Mouse (Mus musculus): ENCODE measurements around the gene Meiob. TPM values are rescaled to one million over a fixed set of nuclear protein-coding genes. Genes with fewer than 3 reads are reported as not detected.

Gene Meiob
- polyA plus RNA-seq, 1 experiment from 2014 or later, result not detected

GRCm38 (mm10) chr17:24840341-24840740, 36.3 kb downstream of the Meiob start:
- H3K9ac ChIP-seq, result no peak overlapping the region
- peaks cover 19% of the 10 kb centered on the region for H3K27me3 ChIP-seq
- H3K27ac ChIP-seq, result no peak overlapping the region
- WGBS, result 65% methylated on average over 5 of the region's 5 CpGs
- H3K36me3 ChIP-seq (ENCODE audit: poor library complexity, severe bottlenecking), result no peaks in the 10 kb centered on the region
- no peak for ATAC-seq
- no peaks in the 10 kb centered on the region for H3K4me1 ChIP-seq
- no peak overlapping the region for H3K4me3 ChIP-seq
- no peaks in the 10 kb centered on the region for H3K9me3 ChIP-seq (replicated peaks)
- H3K4me2 ChIP-seq, result no peak overlapping the region

- no peak overlapping the region for H3K9ac ChIP-seq
- no peaks in the 10 kb centered on the region for H3K4me1 ChIP-seq
- 47% methylated on average over 4 of the region's 4 CpGs for WGBS
- no peak overlapping the region for H3K4me2 ChIP-seq
- H3K36me3 ChIP-seq (ENCODE audit: poor library complexity, severe bottlenecking), result no peaks in the 10 kb centered on the region
- H3K27me3 ChIP-seq, result peaks cover 16% of the 10 kb centered on the region
- no peak overlapping the region for H3K4me3 ChIP-seq
- ATAC-seq, result no peak
- no peaks in the 10 kb centered on the region for H3K9me3 ChIP-seq (replicated peaks)
- no peak overlapping the region for H3K27ac ChIP-seq
Observed at GRCm38 (mm10) chr17:24841133-24841532, 37.0 kb downstream of the Meiob start.

GRCm38 (mm10) chr17:24842631-24843030, 38.5 kb downstream of the Meiob start:
- H3K9ac ChIP-seq, result no peak overlapping the region
- H3K4me2 ChIP-seq, result no peak overlapping the region
- no peaks in the 10 kb centered on the region for H3K4me1 ChIP-seq
- H3K36me3 ChIP-seq (ENCODE audit: poor library complexity, severe bottlenecking), result no peaks in the 10 kb centered on the region
- H3K27ac ChIP-seq, result no peak overlapping the region
- no peak for ATAC-seq
- no peaks in the 10 kb centered on the region for H3K9me3 ChIP-seq (replicated peaks)
- H3K27me3 ChIP-seq, result peaks cover 12% of the 10 kb centered on the region
- no peak overlapping the region for H3K4me3 ChIP-seq
- 51% methylated on average over 2 of the region's 2 CpGs for WGBS

- Histone ChIP-seq H3K4me2 (no peak overlapping the region), H3K9me3 (replicated peaks) (no peaks in the 10 kb centered on the region), H3K4me3 (no peak overlapping the region), H3K27me3 (peaks cover 12% of the 10 kb centered on the region), H3K36me3 (ENCODE audit: poor library complexity, severe bottlenecking) (no peaks in the 10 kb centered on the region), H3K4me1 (peaks cover 14% of the 10 kb centered on the region), H3K9ac (no peak overlapping the region), H3K27ac (no peak overlapping the region)
- 58% methylated on average over 9 of the region's 9 CpGs for WGBS
- ATAC-seq, result no peak
Observed at GRCm38 (mm10) chr17:24844525-24844924, 40.4 kb downstream of the Meiob start.

GRCm38 (mm10) chr17:24847386-24847785, 43.3 kb downstream of the Meiob start:
- H3K9me3 ChIP-seq (replicated peaks), result no peaks in the 10 kb centered on the region
- peaks cover 16% of the 10 kb centered on the region for H3K27me3 ChIP-seq
- no peak overlapping the region for H3K27ac ChIP-seq
- H3K36me3 ChIP-seq (ENCODE audit: poor library complexity, severe bottlenecking), result no peaks in the 10 kb centered on the region
- peaks cover 23% of the 10 kb centered on the region for H3K4me1 ChIP-seq
- H3K9ac ChIP-seq, result no peak overlapping the region
- 95% methylated on average over 1 of the region's 1 CpGs for WGBS
- H3K4me2 ChIP-seq, result no peak overlapping the region
- H3K4me3 ChIP-seq, result no peak overlapping the region
- ATAC-seq, result no peak

GRCm38 (mm10) chr17:24848600-24849031, 44.5 kb downstream of the Meiob start:
- H3K27ac ChIP-seq, result no peak overlapping the region
- no peak for ATAC-seq
- peaks cover 23% of the 10 kb centered on the region for H3K4me1 ChIP-seq
- H3K9me3 ChIP-seq (replicated peaks), result no peaks in the 10 kb centered on the region
- peak overlapping the region; percentile 89; the same call in 1 of the 2 replicates for H3K4me2 ChIP-seq
- peaks cover 11% of the 10 kb centered on the region for H3K36me3 ChIP-seq (ENCODE audit: poor library complexity, severe bottlenecking)
- H3K27me3 ChIP-seq, result peaks cover 16% of the 10 kb centered on the region
- no peak overlapping the region for H3K4me3 ChIP-seq
- H3K9ac ChIP-seq, result no peak overlapping the region

- Histone ChIP-seq H3K4me1 (peaks cover 23% of the 10 kb centered on the region), H3K9ac (peak overlapping the region; percentile 78), H3K4me3 (peak overlapping the region; percentile 70), H3K27me3 (peaks cover 9% of the 10 kb centered on the region), H3K9me3 (replicated peaks) (no peaks in the 10 kb centered on the region), H3K27ac (peak overlapping the region; percentile 85), H3K4me2 (peak overlapping the region; percentile 89), H3K36me3 (ENCODE audit: poor library complexity, severe bottlenecking) (peaks cover 21% of the 10 kb centered on the region)
- no peak; the same call in 1 of the 2 replicates for ATAC-seq
- WGBS, result 0% methylated on average over 21 of the region's 21 CpGs
Observed at GRCm38 (mm10) chr17:24849733-24850064, 45.6 kb downstream of the Meiob start.

GRCm38 (mm10) chr17:24850065-24850772, 46.1 kb downstream of the Meiob start, which contains the start of gene Fahd1:
Gene Fahd1, minus strand, starts transcription at chr17:24850364.
- Histone ChIP-seq H3K27ac (peak within 1 kb of the TSS; percentile 85), H3K4me2 (peak within 1 kb of the TSS; percentile 89), H3K9ac (peak within 1 kb of the TSS; percentile 78), H3K27me3 (peaks cover 9% of the 10 kb centered on the region), H3K9me3 (replicated peaks) (no peaks in the 10 kb centered on the region), H3K36me3 (ENCODE audit: poor library complexity, severe bottlenecking) (peaks cover 21% of the 10 kb centered on the region), H3K4me1 (peaks cover 23% of the 10 kb centered on the region), H3K4me3 (peak within 1 kb of the TSS; percentile 70)
- under 1% methylated on average over 52 of the region's 58 CpGs for WGBS
- ATAC-seq, result peak; percentile 100

GRCm38 (mm10) chr17:24850773-24851127, 46.7 kb downstream of the Meiob start:
- H3K27me3 ChIP-seq, result peaks cover 9% of the 10 kb centered on the region
- peaks cover 23% of the 10 kb centered on the region for H3K4me1 ChIP-seq
- no peaks in the 10 kb centered on the region for H3K9me3 ChIP-seq (replicated peaks)
- 2% methylated on average over 20 of the region's 20 CpGs for WGBS
- H3K4me2 ChIP-seq, result peak overlapping the region; percentile 89
- no peak for ATAC-seq
- H3K36me3 ChIP-seq (ENCODE audit: poor library complexity, severe bottlenecking), result peaks cover 26% of the 10 kb centered on the region
- no peak overlapping the region for H3K27ac ChIP-seq
- H3K4me3 ChIP-seq, result peak overlapping the region; percentile 70
- H3K9ac ChIP-seq, result peak overlapping the region; percentile 75

- Histone ChIP-seq H3K27me3 (peaks cover 9% of the 10 kb centered on the region), H3K4me3 (peak overlapping the region; percentile 70), H3K9me3 (replicated peaks) (no peaks in the 10 kb centered on the region), H3K9ac (peak overlapping the region; percentile 75), H3K27ac (no peak overlapping the region), H3K4me1 (peaks cover 23% of the 10 kb centered on the region), H3K4me2 (peak overlapping the region; percentile 89), H3K36me3 (ENCODE audit: poor library complexity, severe bottlenecking) (peaks cover 34% of the 10 kb centered on the region)
- no peak for ATAC-seq
- 80% methylated on average over 10 of the region's 10 CpGs for WGBS
Observed at GRCm38 (mm10) chr17:24851381-24852125, 47.5 kb downstream of the Meiob start.

GRCm38 (mm10) chr17:24855838-24856464, 51.9 kb downstream of the Meiob start:
- 79% methylated on average over 3 of the region's 3 CpGs for WGBS
- peaks cover 4% of the 10 kb centered on the region for H3K4me1 ChIP-seq

GRCm38 (mm10) chr17:24856589-24856988, 52.5 kb downstream of the Meiob start:
- Histone ChIP-seq H3K36me3 (ENCODE audit: poor library complexity, severe bottlenecking) (peaks cover 71% of the 10 kb centered on the region), H3K4me3 (no peak overlapping the region)

More at GRCm38 (mm10) chr17:24855838-24856464, 51.9 kb downstream of the Meiob start:
- Histone ChIP-seq H3K4me3 (no peak overlapping the region), H3K36me3 (ENCODE audit: poor library complexity, severe bottlenecking) (peaks cover 64% of the 10 kb centered on the region), H3K4me2 (no peak overlapping the region), H3K27ac (no peak overlapping the region), H3K9ac (no peak overlapping the region), H3K27me3 (peaks cover 9% of the 10 kb centered on the region), H3K9me3 (replicated peaks) (no peaks in the 10 kb centered on the region)
- ATAC-seq, result no peak

More at GRCm38 (mm10) chr17:24856589-24856988, 52.5 kb downstream of the Meiob start:
- H3K27me3 ChIP-seq, result peaks cover 2% of the 10 kb centered on the region
- no peak overlapping the region for H3K4me2 ChIP-seq
- H3K4me1 ChIP-seq, result no peaks in the 10 kb centered on the region
- no peak overlapping the region for H3K27ac ChIP-seq
- H3K9me3 ChIP-seq (replicated peaks), result no peaks in the 10 kb centered on the region
- WGBS, result 89% methylated on average over 13 of the region's 13 CpGs
- H3K9ac ChIP-seq, result no peak overlapping the region
- no peak for ATAC-seq

All from forebrain, embryonic 13.5 days (tissue).